Mouse (Mus musculus): Measurements from ENCODE around the gene Nckap5.

DNA sequence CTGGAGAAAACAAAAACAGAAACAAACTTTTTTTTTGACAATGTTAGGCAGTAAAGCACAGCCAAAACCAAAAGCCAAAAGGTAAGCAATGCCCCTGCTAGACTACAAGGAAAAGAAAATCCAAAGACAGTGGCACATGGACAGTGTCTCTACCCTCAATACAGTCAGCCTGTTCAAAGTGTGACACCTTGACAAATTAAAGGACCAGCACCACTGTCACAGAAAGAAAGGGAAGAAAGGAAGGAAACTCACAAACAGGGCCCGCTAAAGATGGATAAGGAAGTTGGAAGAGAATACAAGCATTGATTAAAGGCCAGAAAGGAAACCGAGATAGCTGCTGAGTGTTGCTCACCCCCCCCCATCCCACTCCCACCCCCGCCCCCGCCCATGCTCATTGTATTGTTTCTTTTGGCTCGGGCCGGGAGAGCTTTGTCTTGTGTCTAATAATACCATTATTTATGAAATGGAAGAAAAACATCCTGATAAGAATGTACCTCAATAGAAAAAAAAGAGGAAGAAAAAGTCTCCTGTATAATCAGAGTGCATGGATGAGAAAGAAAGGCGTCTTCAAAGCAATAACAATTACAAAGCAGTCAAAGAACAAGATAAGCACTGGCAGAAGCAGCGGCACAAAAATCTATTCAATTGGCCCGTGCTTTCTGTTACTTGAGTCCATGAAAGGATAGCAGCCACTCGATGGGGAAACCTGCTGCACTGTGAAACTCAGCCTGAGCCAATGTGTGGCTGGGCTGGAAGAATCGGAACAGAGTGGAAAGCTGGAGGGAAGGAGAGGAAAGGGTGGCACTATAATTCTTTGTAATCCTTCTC is 368.9 kb downstream of the Nckap5 start:
- no peak for TF ChIP-seq USF1 (IDR thresholded peaks at IDR 0.05; ENCODE audit: low read depth)
- TF ChIP-seq POLR2A (IDR thresholded peaks at IDR 0.05; ENCODE audit: insufficient read length, low read depth) = no peak
- TF ChIP-seq POLR2AphosphoS2 (IDR thresholded peaks at IDR 0.05; ENCODE audit: insufficient read length, low read depth) = no peak
- no peak for TF ChIP-seq E2F4 (IDR thresholded peaks at IDR 0.05; ENCODE audit: insufficient read depth)
- TF ChIP-seq MAX (IDR thresholded peaks at IDR 0.05; ENCODE audit: low read depth) = no peak
- TF ChIP-seq TCF12 (IDR thresholded peaks at IDR 0.05; ENCODE audit: insufficient read depth, poor library complexity, severe bottlenecking) = no peak
- no peak for TF ChIP-seq MYOG (IDR thresholded peaks at IDR 0.05; ENCODE audit: control insufficient read depth in 1 of 3, insufficient read depth in 1 of 3, insufficient read length in 2 of 3, low read depth in 2 of 3)

All from myocyte (in vitro differentiated cells).